Mouse (Mus musculus) adrenal gland, postnatal 36 days (tissue): ENCODE data around the gene Rsph3b. TPM values are rescaled to one million over a fixed set of nuclear protein-coding genes. Genes with fewer than 3 reads are reported as not detected.

ENCODE experiments used
- DNase-seq, 2 experiments: peaks; one replicate each; pipeline ENCODE4 v3.0.0; 2021; ENCODE audit warnings: mixed read lengths in 1 of 2
- microRNA-seq: library from miRNA; unstranded; fragments of <30 nt; microRNA quantifications from one replicate; pipeline ENCODE4 v1.2.0, GENCODE M21; 2021
- total RNA-seq, 2 experiments: library from RNA; stranded (reverse); gene quantifications; 2 replicates each; pipeline ENCODE4 v1.2.3; 2021

The Rsph3b gene
- total RNA-seq, 2 experiments from 2014 or later: 38.9 to 47.7 TPM

DNA sequence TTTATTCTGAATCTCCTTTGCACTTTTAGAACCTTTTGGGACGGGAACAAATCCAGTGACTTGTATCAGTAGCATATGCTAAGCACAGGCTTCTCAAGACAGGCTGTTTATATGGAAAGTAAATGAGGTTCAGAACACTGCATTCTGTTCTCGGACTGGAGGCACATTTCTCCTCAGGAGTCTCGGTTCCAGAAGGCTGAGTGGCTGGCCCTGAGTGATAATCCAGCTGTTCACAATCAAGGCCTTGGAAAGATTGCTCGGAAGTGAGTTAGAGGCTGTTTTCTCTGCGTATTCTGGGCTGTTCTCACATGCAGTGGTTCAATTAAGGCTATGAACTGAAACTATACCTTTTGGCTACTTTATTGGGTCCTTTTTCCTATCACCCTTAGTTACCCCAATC lies 82.9 kb downstream of the Rsph3b start:
- no peak for DNase-seq

DNA sequence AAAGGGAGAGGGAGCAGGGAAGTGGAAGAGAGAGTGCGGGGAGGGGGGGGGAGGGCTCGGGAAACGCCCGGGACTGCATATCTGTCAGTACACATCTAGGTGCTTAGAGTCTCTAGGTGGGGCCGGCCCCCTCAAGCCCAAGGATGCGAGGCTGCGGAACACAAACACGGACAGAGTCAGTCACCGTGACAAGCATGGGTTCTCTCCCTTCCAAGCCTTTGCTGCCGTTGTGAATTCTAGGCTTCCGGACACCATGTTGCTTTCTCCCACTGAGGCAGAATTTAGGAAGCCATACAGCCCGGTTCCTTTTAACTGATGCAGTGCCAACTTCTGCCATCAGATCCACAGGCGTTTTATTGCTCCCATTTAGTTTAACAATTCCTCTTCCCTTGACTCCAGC lies 83.6 kb downstream of the Rsph3b start:
- no peak for DNase-seq

DNA sequence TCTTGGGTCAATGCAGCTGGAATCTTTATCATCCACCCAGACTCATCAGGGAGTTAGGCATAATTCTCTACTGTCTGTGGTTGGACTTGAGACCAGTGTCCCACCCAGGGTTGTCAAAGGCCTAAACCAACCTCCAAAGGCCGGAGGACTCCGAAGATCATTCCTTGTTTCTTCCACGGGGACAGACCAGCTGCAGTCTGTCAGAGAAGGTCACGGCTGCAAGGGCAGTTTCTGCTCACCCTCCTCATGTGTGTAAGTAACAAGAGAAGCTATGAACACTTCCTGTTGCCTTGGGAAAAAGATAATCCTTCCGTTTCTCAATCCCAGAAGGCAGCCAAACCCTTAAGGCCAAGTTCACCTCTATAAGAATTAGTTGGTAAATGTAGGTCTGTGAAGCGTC lies 85.0 kb downstream of the Rsph3b start:
- no peak for DNase-seq

DNA sequence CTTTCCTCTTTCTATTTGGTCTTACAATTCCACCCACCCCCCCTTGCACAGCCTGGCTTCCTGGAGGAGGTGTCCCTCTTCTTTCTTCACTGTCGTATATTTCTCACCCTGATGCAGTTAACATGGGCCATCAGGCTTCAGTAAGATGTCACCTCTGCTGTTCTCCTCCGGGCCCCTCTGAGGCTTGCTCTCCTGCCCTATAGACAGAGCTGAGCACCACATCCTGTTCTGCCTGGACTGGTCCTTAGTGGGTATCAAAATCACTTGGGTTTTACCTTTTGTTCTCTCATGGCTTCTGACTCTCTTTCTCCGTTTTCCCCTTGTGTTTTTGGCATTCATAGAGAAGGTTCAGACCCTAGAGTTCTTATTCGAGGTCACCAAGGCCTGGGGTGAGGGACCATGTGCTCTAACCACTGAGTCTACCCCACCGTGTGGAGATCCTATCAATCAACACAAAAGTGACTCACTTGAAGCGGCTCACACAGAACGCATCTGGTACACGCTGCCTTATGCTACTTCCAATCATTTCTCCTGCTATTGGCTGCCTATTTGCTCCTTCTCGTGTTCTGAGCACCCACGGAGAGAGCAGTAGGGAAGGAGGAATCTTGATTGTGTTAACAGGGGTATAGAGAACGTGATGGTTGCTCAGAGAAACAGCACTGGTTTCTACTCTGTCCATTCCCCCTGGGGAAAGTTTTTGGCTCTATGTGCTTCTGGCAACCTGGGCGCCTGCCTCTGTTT lies 86.3 kb downstream of the Rsph3b start:
- no peak for DNase-seq

DNA sequence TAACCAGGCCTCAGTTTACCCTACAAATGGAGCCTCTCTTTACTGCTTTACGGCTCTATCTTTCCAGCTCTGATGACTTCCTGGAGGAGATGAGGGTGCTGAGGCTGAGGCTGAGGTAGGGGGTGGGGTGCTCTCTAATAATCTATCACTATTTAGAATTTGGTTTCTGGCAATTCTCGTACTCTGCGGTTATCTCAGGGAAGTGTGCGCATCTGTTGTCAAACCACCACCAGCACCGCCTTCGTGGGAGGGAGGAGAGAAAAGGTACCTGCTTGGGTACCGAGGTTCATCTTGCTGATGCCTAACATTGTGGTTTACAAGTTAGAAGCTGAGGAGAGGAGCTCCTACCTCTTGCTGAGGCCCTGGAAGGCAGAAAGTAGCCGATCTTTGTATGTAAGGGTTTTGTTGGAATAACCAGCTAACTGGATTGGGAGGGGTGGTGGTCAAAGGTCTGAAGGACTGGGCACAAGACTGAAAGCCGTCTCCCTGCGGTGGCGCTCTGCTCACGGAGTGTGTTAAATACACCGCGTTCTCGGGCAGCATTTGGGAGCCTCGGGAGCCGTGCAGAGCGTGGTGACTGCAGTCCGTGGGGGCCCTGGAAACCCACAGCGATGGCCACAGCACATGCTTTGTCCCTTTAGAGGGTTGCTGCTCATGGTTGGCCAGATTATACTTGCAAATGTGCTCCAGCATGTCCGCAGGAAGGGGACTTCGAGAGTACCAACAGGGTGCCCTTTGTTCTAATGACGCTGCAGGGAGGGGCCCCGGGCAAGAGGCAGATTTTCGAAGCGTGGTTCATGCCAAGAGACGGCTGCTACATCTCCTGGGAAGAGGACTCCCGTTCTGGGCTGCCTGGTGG lies 87.1 kb downstream of the Rsph3b start:
- DNase-seq: peak; percentile 50 to 53

DNA sequence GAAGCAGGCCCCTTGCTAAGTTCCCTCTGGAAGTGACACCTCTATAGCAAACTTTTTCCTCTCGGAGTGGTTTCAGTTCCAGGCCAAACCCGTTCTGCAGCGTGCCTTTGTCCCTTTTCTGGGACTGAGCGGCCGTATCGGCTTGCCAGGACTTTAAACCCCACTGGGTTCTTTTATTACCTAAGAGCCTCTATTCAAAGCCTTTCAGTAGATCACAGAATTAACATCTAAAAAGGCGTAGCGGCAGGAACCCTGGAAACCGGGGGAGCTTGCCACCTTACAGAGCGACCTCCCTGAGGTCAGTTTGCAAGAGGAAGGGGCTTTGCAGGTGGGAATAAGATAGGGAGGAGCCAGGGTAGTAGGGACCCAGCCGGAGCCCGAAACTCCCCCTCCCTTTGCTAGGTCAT lies 88.0 kb downstream of the Rsph3b start:
- no peak for DNase-seq

GRCm38 (mm10) chr17:6860067-6860466 lies 88.4 kb downstream of the Rsph3b start:
- no peak for DNase-seq

Small RNA genes within 50 kb of the gene (microRNA-seq; reads per million reads assigned to microRNA genes)
- gene Mir692-1: not detected

Other genes with a start within 250 kb of the Rsph3b start
- gene Ezr, start 165.9 kb downstream of the Rsph3b start, total RNA-seq: 10 to 100 TPM; 21.9 to 27.4 TPM
- gene Tagap1, start 12.5 kb upstream of the Rsph3b start, total RNA-seq: 10 to 100 TPM; 14.7 to 19.2 TPM
- 100 to 1,000 TPM; 415 to 511 TPM for gene Rnaset2b, start 22.0 kb upstream of the Rsph3b start, total RNA-seq
- gene Gm49721, start 30.2 kb upstream of the Rsph3b start, total RNA-seq: under 1 TPM in 1 of 2 experiments, not detected in 1; 0.43 TPM
- gene Gm1604a, start 76.9 kb upstream of the Rsph3b start, total RNA-seq: not detected
- 10 to 100 TPM; 10.3 to 17.6 TPM for gene Rps6ka2, start 221.4 kb upstream of the Rsph3b start, total RNA-seq